Mouse (Mus musculus) forebrain, postnatal 0 days (tissue): ENCODE results near the gene Krtap28-10. TPM values are rescaled to one million over a fixed set of nuclear protein-coding genes. Genes with fewer than 3 reads are reported as not detected.

Source experiments
- ATAC-seq: fragments of 200-750 bp; cut with Nextera tagmentation; 2 replicates; pipeline ENCODE4 v1.8.0; 2017; ENCODE audit warnings: mild to moderate bottlenecking, moderate library complexity
- DNase-seq: peaks from one replicate; pipeline ENCODE4 v3.0.0-alpha.2; 2015
- H3K27ac ChIP-seq: fragments of 300-500 bp; sonication (generic); 2 replicates; pipeline ENCODE4 v1.5.1; 2014; ENCODE audit warnings: low read depth, mild to moderate bottlenecking, antibody characterized with exemption, low read length, moderate library complexity, mixed read lengths
- H3K27me3 ChIP-seq: fragments of 300-500 bp; sonication (generic); 2 replicates; pipeline ENCODE4 v1.6.1; 2014; ENCODE audit warnings: mild to moderate bottlenecking, low read length, mixed read lengths; ENCODE audit not compliant: insufficient read depth
- H3K36me3 ChIP-seq: fragments of 300-500 bp; sonication (generic); 2 replicates; pipeline ENCODE4 v1.6.1; 2014; ENCODE audit warnings: mild to moderate bottlenecking, moderate library complexity; ENCODE audit not compliant: insufficient read depth
- H3K4me1 ChIP-seq: fragments of 300-500 bp; sonication (generic); 2 replicates; pipeline ENCODE4 v1.6.1; 2014; ENCODE audit warnings: antibody characterized with exemption; ENCODE audit not compliant: insufficient read depth
- H3K4me2 ChIP-seq: fragments of 300-500 bp; sonication (generic); 2 replicates; pipeline ENCODE4 v1.6.1; 2014; ENCODE audit warnings: low read depth, mild to moderate bottlenecking, moderate library complexity
- H3K4me3 ChIP-seq: fragments of 300-500 bp; sonication (generic); 2 replicates; pipeline ENCODE4 v1.5.1; 2014; ENCODE audit warnings: low read depth, low read length, mixed read lengths
- H3K9ac ChIP-seq: fragments of 300-500 bp; sonication (generic); 2 replicates; pipeline ENCODE4 v1.6.1; 2014; ENCODE audit warnings: mild to moderate bottlenecking
- H3K9me3 ChIP-seq: fragments of 300-500 bp; sonication (generic); 2 replicates; pipeline ENCODE4 v1.6.1; 2016; ENCODE audit warnings: low read length
- CTCF ChIP-seq: sonication (generic); IDR thresholded peaks from 2 replicates; pipeline ENCODE4 v1.5.1; 2016; ENCODE audit warnings: antibody characterized with exemption, control low read depth, low read depth
- WGBS: fragments of 180-500 bp; shearing (Covaris S2); extraction: QIAGEN DNeasy Blood & Tissue Kit; methylation state at CpG from one replicate; pipeline ENCODE4 v1.1.7; 2014; 5-methylcytosine and 5-hydroxymethylcytosine counted together
- polyA plus RNA-seq: library from polyadenylated mRNA; unstranded; fragments of >200 nt; fragmentation: Nextera tagmentation; extraction: Ambion mirVana; gene quantifications from 2 replicates; pipeline ENCODE4 v1.2.1, GENCODE M21; 2015
- total RNA-seq: library from RNA; depleted of rRNA; stranded (reverse); fragments of >200 nt; gene quantifications from 2 replicates; pipeline ENCODE4 v1.2.3, GENCODE M21; 2014

The Krtap28-10 gene
- total and polyA plus RNA-seq, 2 experiments from 2014 or later, result not detected

GRCm38 (mm10) chr1:83038109-83038672 is 4.1 kb downstream of the Krtap28-10 start, which contains the start of gene Slc19a3:
Gene Slc19a3, minus strand, starts transcription at chr1:83038448.
- peak; percentile 98 for ATAC-seq
- no peaks in the 10 kb centered on the region for H3K4me1 ChIP-seq
- peak within 1 kb of the TSS; percentile 54 for H3K9ac ChIP-seq
- H3K27me3 ChIP-seq, result no peaks in the 10 kb centered on the region
- H3K4me2 ChIP-seq, result peak within 1 kb of the TSS; percentile 79
- H3K4me3 ChIP-seq, result peak within 1 kb of the TSS; percentile 47
- H3K36me3 ChIP-seq, result no peaks in the 10 kb centered on the region
- no peaks in the 10 kb centered on the region for H3K9me3 ChIP-seq
- H3K27ac ChIP-seq, result no peak within 1 kb of the TSS
- peak; percentile 77 for DNase-seq
- no peak for TF ChIP-seq CTCF
- under 1% methylated on average over 25 of the region's 25 CpGs for WGBS

DNA sequence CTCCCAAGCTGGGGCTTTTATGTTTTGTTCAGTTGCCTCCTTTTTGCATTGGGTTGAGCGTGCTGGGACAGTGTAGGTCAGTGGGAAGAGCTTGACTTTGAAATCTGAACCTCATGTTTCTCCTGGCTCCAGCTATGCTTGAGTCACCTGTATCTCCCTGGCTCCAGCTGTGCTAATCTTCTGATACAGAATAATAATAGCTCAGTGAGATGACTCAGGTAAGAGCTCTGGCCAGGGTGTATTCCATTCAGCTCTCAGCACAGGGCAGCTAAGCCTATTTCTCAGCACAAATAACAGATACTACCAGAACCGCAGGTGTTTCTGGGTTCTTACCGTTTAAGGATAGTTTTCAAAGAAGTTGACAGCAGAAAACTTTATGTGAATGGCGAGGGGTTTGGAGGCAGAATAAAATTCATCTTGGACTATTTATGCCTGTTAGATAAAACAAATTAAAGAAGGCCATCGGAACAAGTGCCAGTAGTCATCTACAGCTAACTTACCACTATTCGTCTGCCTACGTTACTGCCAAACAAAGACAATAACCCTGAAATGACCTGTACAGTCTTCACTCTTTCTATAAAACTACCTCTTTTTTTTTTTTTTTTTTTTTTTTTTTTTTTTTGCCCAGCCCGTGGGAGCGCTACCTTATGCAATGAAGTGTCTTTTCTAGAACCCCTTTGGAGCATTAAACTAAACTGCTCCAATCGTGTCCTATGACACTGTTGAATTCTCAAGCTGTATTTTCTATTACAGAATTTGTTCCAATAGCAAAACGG is 5.2 kb downstream of the Krtap28-10 start:
- Histone ChIP-seq H3K9ac (no peak overlapping the region), H3K4me3 (no peak overlapping the region), H3K4me1 (no peaks in the 10 kb centered on the region), H3K36me3 (no peaks in the 10 kb centered on the region), H3K9me3 (no peaks in the 10 kb centered on the region), H3K27me3 (no peaks in the 10 kb centered on the region), H3K4me2 (no peak overlapping the region), H3K27ac (no peak overlapping the region)
- no peak for TF ChIP-seq CTCF
- WGBS, result 62% methylated on average over 11 of the region's 11 CpGs
- no peak for ATAC-seq
- no peak for DNase-seq

DNA sequence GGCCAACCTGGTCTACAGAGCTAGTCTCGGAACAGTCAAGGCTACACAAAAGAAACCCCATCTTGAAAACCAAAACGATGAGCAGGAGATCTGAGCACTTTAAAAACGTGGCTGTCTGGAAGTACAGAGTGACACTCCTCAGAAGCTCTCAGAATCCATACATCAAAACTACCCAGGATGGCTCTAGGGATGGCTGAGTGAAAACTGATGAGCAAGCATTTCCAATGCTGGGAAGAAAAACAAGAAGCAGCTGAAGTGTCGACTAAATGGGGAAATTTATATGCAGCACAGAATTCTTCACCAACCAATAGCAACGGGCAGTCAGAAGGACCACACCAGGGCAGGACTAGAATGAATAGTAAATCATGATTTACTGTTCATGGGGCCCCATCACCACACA is 7.8 kb downstream of the Krtap28-10 start:
- H3K4me2 ChIP-seq, result no peak overlapping the region
- ATAC-seq, result no peak
- no peak for TF ChIP-seq CTCF
- no peak overlapping the region for H3K4me3 ChIP-seq
- no peak for DNase-seq
- H3K27me3 ChIP-seq, result no peaks in the 10 kb centered on the region
- no peaks in the 10 kb centered on the region for H3K4me1 ChIP-seq
- H3K9me3 ChIP-seq, result no peaks in the 10 kb centered on the region
- 66% methylated on average over 5 of the region's 5 CpGs for WGBS
- H3K27ac ChIP-seq, result no peak overlapping the region
- H3K9ac ChIP-seq, result no peak overlapping the region
- H3K36me3 ChIP-seq, result no peaks in the 10 kb centered on the region

- no peaks in the 10 kb centered on the region for H3K36me3 ChIP-seq
- WGBS, result 92% methylated on average over 6 of the region's 6 CpGs
- H3K27me3 ChIP-seq, result no peaks in the 10 kb centered on the region
- H3K27ac ChIP-seq, result no peak overlapping the region
- ATAC-seq, result no peak
- no peak overlapping the region for H3K9ac ChIP-seq
- H3K4me2 ChIP-seq, result no peak overlapping the region
- no peak overlapping the region for H3K4me3 ChIP-seq
- H3K4me1 ChIP-seq, result no peaks in the 10 kb centered on the region
- no peaks in the 10 kb centered on the region for H3K9me3 ChIP-seq
- DNase-seq, result no peak
- TF ChIP-seq CTCF, result no peak
Observed at GRCm38 (mm10) chr1:83032508-83032907, 9.8 kb downstream of the Krtap28-10 start.

GRCm38 (mm10) chr1:83031950-83032349 is 10.3 kb downstream of the Krtap28-10 start:
- no peak overlapping the region for H3K4me2 ChIP-seq
- H3K36me3 ChIP-seq, result no peaks in the 10 kb centered on the region
- TF ChIP-seq CTCF, result no peak
- ATAC-seq, result no peak
- WGBS, result 51% methylated on average over 1 of the region's 1 CpGs
- no peaks in the 10 kb centered on the region for H3K27me3 ChIP-seq
- H3K27ac ChIP-seq, result no peak overlapping the region
- H3K4me1 ChIP-seq, result no peaks in the 10 kb centered on the region
- no peaks in the 10 kb centered on the region for H3K9me3 ChIP-seq
- H3K9ac ChIP-seq, result no peak overlapping the region
- no peak for DNase-seq
- H3K4me3 ChIP-seq, result no peak overlapping the region

GRCm38 (mm10) chr1:83016556-83016955 is 25.7 kb downstream of the Krtap28-10 start:
- ATAC-seq, result no peak
- 67% methylated on average over 1 of the region's 1 CpGs for WGBS
- no peak for TF ChIP-seq CTCF

GRCm38 (mm10) chr1:83015329-83015879 is 26.9 kb downstream of the Krtap28-10 start:
- no peak for DNase-seq
- no peak overlapping the region for H3K4me3 ChIP-seq
- H3K27ac ChIP-seq, result no peak overlapping the region
- WGBS, result 84% methylated on average over 10 of the region's 10 CpGs
- no peak overlapping the region for H3K4me2 ChIP-seq
- no peaks in the 10 kb centered on the region for H3K4me1 ChIP-seq
- no peaks in the 10 kb centered on the region for H3K27me3 ChIP-seq
- no peak overlapping the region for H3K9ac ChIP-seq
- H3K36me3 ChIP-seq, result no peaks in the 10 kb centered on the region
- ATAC-seq, result no peak
- no peak for TF ChIP-seq CTCF
- H3K9me3 ChIP-seq, result no peaks in the 10 kb centered on the region

More at GRCm38 (mm10) chr1:83016556-83016955, 25.7 kb downstream of the Krtap28-10 start:
- DNase-seq, result no peak
- Histone ChIP-seq H3K36me3 (no peaks in the 10 kb centered on the region), H3K27me3 (no peaks in the 10 kb centered on the region), H3K9me3 (no peaks in the 10 kb centered on the region), H3K4me2 (no peak overlapping the region), H3K27ac (no peak overlapping the region), H3K4me3 (no peak overlapping the region), H3K4me1 (no peaks in the 10 kb centered on the region), H3K9ac (no peak overlapping the region)
